Mouse (Mus musculus): Measurements from ENCODE around the gene Bco2.
A peak's percentile ranks its signal among the peaks of the same experiment; 100 is the strongest.

The Bco2 gene

GRCm38 (mm10) chr9:50561145-50561917, 6.3 kb upstream of the Bco2 start, which contains the start of gene Tex12:
Gene Tex12, minus strand, starts transcription at chr9:50561325.
- DNase-seq, result no peak

GRCm38 (mm10) chr9:50554241-50555093, 514 bp downstream of the Bco2 start, which contains the start of gene Il18:
Gene Il18, plus strand, starts transcription at chr9:50554827.
- DNase-seq, result peak; percentile 29 to 62

- no peak for DNase-seq
Observed at GRCm38 (mm10) chr9:50553547-50553946, 1.4 kb downstream of the Bco2 start.

- no peak for DNase-seq
Observed at GRCm38 (mm10) chr9:50552206-50552605, 2.8 kb downstream of the Bco2 start.

GRCm38 (mm10) chr9:50548936-50549335, 6.0 kb downstream of the Bco2 start:
- no peak for DNase-seq

- DNase-seq, result no peak
Observed at GRCm38 (mm10) chr9:50547859-50548478, 7.0 kb downstream of the Bco2 start.

GRCm38 (mm10) chr9:50542401-50542800, 12.6 kb downstream of the Bco2 start:
- DNase-seq, result no peak

GRCm38 (mm10) chr9:50540170-50540569, 14.8 kb downstream of the Bco2 start:
- no peak for DNase-seq

GRCm38 (mm10) chr9:50537295-50537694, 17.7 kb downstream of the Bco2 start:
- no peak for DNase-seq

- no peak for DNase-seq
Observed at GRCm38 (mm10) chr9:50536603-50537135, 18.3 kb downstream of the Bco2 start.

GRCm38 (mm10) chr9:50535930-50536329, 19.1 kb downstream of the Bco2 start:
- peak in 1 of 2 experiments; percentile 44 for DNase-seq

- DNase-seq, result no peak
Observed at GRCm38 (mm10) chr9:50533791-50534190, 21.2 kb downstream of the Bco2 start.

- DNase-seq, result peak; percentile 16 to 47
Observed at GRCm38 (mm10) chr9:50533328-50533727, 21.7 kb downstream of the Bco2 start.

GRCm38 (mm10) chr9:50530890-50531289, 24.1 kb downstream of the Bco2 start:
- DNase-seq, result peak; percentile 35 to 43

GRCm38 (mm10) chr9:50528293-50528892, 26.6 kb downstream of the Bco2 start, which contains the start of gene Pts:
Gene Pts, minus strand, starts transcription at chr9:50528724.
- peak; percentile 98 to 99 for DNase-seq

- DNase-seq, result no peak
Observed at GRCm38 (mm10) chr9:50527860-50528259, 27.1 kb downstream of the Bco2 start.

GRCm38 (mm10) chr9:50525585-50525984, 29.4 kb downstream of the Bco2 start:
- DNase-seq, result no peak

- peak in 1 of 2 experiments; percentile 29 for DNase-seq
Observed at GRCm38 (mm10) chr9:50524936-50525335, 30.0 kb downstream of the Bco2 start.

- no peak for DNase-seq
Observed at GRCm38 (mm10) chr9:50522574-50522973, 32.4 kb downstream of the Bco2 start.

- no peak for DNase-seq
Observed at GRCm38 (mm10) chr9:50521562-50521961, 33.4 kb downstream of the Bco2 start.

GRCm38 (mm10) chr9:50520748-50521147, 34.2 kb downstream of the Bco2 start:
- no peak for DNase-seq

- peak in 1 of 2 experiments; percentile 30 for DNase-seq
Observed at GRCm38 (mm10) chr9:50518781-50519180, 36.2 kb downstream of the Bco2 start.

All from kidney, postnatal 25 days (tissue).